Mouse (Mus musculus): Measurements from ENCODE around the gene Olfr1391. TPM values are rescaled to one million over a fixed set of nuclear protein-coding genes. Genes with fewer than 3 reads are reported as not detected.

The Olfr1391 gene
- not detected in 2 replicates for polyA plus RNA-seq (2012; rRNA removed)

GRCm38 (mm10) chr11:49322442-49322841 is at the start of gene Olfr1391:
TSS of gene Olfr1391 (plus strand) at chr11:49322742.

GRCm38 (mm10) chr11:49278222-49278621 is 44.3 kb upstream of the Olfr1391 start, which contains the start of gene Olfr1393:
TSS of gene Olfr1393 (plus strand) at chr11:49278304.

GRCm38 (mm10) chr11:49284982-49285381 is 37.6 kb upstream of the Olfr1391 start, which contains the start of gene Olfr1392:
TSS of gene Olfr1392 (plus strand) at chr11:49285282.

GRCm38 (mm10) chr11:49304441-49304840 is 18.1 kb upstream of the Olfr1391 start, which contains the start of gene Olfr10:
TSS of gene Olfr10 (plus strand) at chr11:49304741.

GRCm38 (mm10) chr11:49334888-49335287 is 12.3 kb downstream of the Olfr1391 start, which contains the start of gene Olfr1390:
TSS of gene Olfr1390 (plus strand) at chr11:49335188.

Other genes starting within 250 kb of the Olfr1391 start
- gene Ifi47, start 246.2 kb upstream of the Olfr1391 start, polyA plus RNA-seq (2012; rRNA removed) = 3.7 and 4.6 TPM in 2 replicates
- 0.02 TPM in 1 of 2 replicates, not detected in the other for gene Olfr1396, start 207.9 kb upstream of the Olfr1391 start, polyA plus RNA-seq (2012; rRNA removed)
- not detected in 2 replicates for gene Olfr1395, start 180.5 kb upstream of the Olfr1391 start, polyA plus RNA-seq (2012; rRNA removed)
- gene Olfr1394, start 168.4 kb upstream of the Olfr1391 start, polyA plus RNA-seq (2012; rRNA removed) = not detected in 2 replicates
- gene Btnl9, start 135.6 kb upstream of the Olfr1391 start, polyA plus RNA-seq (2012; rRNA removed) = 0.63 and 0.68 TPM in 2 replicates
- gene Zfp62, start 119.5 kb upstream of the Olfr1391 start, polyA plus RNA-seq (2012; rRNA removed) = 5.8 and 6.9 TPM in 2 replicates
- 22.4 and 25.0 TPM in 2 replicates for gene Mgat1, start 78.6 kb upstream of the Olfr1391 start, polyA plus RNA-seq (2012; rRNA removed)
- 0.05 TPM in 2 replicates for gene Olfr1393, start 44.4 kb upstream of the Olfr1391 start, polyA plus RNA-seq (2012; rRNA removed)
- 0.01 TPM in 2 replicates for gene Olfr1392, start 37.5 kb upstream of the Olfr1391 start, polyA plus RNA-seq (2012; rRNA removed)
- gene Olfr10, start 18.0 kb upstream of the Olfr1391 start, polyA plus RNA-seq (2012; rRNA removed) = not detected in 2 replicates
- gene Olfr1390, start 12.4 kb downstream of the Olfr1391 start, polyA plus RNA-seq (2012; rRNA removed) = not detected in 2 replicates
- gene Olfr1389, start 100.3 kb downstream of the Olfr1391 start, polyA plus RNA-seq (2012; rRNA removed) = not detected in 2 replicates
- gene Olfr1388, start 113.9 kb downstream of the Olfr1391 start, polyA plus RNA-seq (2012; rRNA removed) = 0.14 TPM in 2 replicates
- not detected in 2 replicates for gene Olfr1387, start 132.6 kb downstream of the Olfr1391 start, polyA plus RNA-seq (2012; rRNA removed)
- not detected in 2 replicates for gene Olfr1386, start 142.3 kb downstream of the Olfr1391 start, polyA plus RNA-seq (2012; rRNA removed)
- gene Olfr1385, start 166.3 kb downstream of the Olfr1391 start, polyA plus RNA-seq (2012; rRNA removed) = not detected in 2 replicates
- gene Olfr1384, start 184.0 kb downstream of the Olfr1391 start, polyA plus RNA-seq (2012; rRNA removed) = not detected in 2 replicates
- not detected in 2 replicates for gene Olfr1383, start 196.9 kb downstream of the Olfr1391 start, polyA plus RNA-seq (2012; rRNA removed)
- not detected in 2 replicates for gene Olfr1382, start 205.5 kb downstream of the Olfr1391 start, polyA plus RNA-seq (2012; rRNA removed)
- gene Olfr1381, start 220.7 kb downstream of the Olfr1391 start, polyA plus RNA-seq (2012; rRNA removed) = not detected in 2 replicates
- not detected in 2 replicates for gene Olfr1380, start 234.1 kb downstream of the Olfr1391 start, polyA plus RNA-seq (2012; rRNA removed)